Mouse (Mus musculus): ENCODE measurements around the gene Rnf185.

The Rnf185 gene

DNA sequence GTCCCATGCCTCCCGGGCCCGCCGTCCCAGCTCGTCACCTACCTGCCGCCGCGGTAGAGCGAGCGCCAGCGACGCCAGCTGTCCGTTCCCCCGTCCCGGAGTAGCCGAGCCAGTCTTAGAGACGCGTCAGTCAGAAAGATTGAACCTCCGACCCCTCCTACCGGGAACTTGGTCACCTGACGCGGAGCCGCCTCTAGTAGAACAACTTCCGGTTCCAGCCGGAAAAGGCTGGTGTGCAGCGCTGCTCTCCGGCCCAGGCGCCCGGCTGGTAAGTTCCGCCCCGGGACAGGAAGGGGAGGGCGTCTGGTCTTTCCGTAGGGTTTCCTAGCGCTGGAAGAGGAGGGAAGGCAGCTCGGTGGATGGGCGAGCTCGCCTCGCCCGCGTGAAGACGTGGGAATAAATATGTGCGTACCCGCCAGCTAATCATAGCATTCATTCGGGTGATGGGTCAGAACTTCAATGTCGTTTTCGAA is at the start of gene Rnf185:
Gene Rnf185 (minus strand): TSS at position 197 of the 473 bp plus-strand sequence.
- in situ Hi-C loops (cut with MboI, MseI): no loop called here

DNA sequence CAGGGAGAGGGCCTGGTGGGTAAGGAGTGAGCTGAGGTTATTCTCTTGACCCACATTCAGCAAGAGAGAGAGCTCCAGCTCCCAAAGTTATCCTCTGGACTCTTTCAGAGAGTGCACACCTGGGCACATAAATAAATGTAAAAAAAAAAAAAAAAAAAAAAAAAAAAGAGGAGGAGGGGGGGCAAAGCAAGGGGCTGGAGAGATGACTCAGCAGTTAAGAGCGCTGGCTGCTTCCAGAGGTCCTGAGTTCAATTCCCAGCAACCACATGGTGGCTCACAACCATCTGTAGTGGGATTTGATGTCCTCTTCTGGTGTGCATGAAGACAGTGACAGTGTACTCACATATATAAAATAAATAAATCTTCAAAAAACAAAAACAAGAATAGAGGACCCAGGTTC is 45.1 kb upstream of the Rnf185 start:
- in situ Hi-C loops (cut with MboI, MseI): no loop called here

DNA sequence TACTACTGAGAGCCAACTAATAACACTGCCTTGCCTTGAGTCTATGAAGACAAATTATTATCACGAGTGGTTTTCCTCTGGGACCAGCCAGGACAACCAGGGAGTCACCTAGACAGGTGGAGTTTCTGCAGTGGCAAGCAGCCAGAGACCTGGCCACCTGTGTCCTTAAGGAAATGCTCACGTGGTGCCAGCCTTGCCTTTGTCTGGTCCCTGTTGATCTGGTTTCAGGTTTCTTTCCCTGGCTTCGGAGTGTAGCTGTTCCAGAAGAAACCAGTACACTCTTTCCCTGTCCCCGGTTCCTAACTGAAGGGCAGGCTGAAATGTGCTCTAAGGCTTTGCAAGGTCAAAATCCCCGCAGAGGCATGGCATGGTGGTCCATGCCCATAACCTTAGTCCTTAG is 44.6 kb upstream of the Rnf185 start:
- in situ Hi-C loops (cut with MboI, MseI): no loop called here

DNA sequence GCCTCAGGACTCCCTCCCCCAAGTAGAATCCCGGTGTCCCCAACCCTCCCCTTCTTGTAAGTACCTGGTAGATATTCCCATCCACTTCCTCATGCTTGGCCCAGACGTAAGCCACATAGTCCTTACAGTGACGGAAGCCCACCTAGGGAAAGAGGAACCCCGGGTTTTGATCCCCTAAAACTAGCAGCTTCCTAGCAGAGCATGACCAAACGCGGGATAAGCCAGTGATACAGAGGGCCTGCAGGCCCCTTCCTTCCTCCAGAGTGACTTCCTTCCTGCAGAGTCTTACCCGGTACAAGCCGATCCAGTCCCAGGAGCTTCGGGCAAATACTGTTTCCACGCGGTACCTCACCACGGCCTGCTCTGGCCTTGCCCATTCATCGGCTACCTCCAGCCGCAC is 43.3 kb upstream of the Rnf185 start:
- in situ Hi-C loops (cut with MboI, MseI): no loop called here

DNA sequence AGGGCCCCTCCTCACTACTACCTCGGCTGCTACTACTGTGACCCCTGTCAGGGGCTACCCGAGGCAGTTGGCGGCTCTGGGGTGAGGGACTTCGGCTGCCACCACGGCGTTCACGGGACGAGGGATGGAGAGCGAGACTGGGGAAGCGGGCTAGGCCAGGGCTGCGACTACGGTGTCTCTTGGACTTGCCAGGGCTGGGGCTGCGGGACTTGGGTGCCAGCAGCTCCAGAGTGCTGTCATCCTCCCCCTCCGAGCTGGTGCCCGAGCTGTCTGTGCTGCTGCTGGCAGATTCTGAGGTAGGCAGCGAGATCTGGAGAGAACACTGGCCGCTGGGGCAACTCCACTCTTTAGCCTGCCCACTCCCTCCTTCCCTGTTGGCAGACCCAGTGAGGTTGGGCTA is 42.7 kb upstream of the Rnf185 start:
- in situ Hi-C loops (cut with MboI, MseI): no loop called here

DNA sequence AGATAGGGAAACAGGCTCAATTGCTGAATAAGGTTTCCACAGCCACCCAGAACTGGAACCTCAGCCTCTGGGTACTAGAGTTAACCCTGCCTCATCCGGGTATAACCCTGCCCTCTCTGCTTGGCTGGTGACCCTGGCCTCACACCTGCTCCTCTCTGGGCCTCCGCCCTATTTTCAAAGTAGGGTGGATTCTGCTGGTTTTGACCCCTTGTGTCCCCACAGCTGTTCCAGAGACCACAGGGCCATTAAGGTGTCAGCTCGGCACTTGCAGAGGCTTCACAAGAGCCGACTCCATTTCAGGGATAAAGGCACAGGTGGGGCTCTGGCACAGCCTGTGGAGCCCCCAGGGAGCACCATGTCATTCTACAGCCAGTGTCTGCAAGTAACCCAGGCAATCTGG is 40.6 kb upstream of the Rnf185 start:
- in situ Hi-C loops (cut with MboI, MseI): no loop called here

DNA sequence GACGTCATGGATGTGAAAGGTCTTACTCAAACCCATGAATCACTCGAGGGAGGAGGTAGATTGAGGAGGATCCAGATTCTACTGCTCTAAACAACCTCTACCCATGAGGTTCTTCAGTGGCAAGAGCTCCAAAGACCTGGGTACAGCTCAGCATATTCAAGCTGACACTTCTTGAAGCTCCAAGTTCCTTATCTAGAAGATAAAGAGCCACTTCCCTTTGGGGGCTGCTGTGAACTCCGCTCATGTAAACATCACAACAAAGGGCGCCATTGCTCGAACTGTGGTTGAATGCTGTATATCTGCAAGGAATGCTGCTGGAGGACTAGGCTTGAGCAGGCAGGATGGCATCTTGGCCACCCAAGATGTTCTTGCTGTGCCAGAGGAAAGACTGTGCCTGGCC is 36.9 kb upstream of the Rnf185 start:
- in situ Hi-C loops (cut with MboI, MseI): no loop called here

DNA sequence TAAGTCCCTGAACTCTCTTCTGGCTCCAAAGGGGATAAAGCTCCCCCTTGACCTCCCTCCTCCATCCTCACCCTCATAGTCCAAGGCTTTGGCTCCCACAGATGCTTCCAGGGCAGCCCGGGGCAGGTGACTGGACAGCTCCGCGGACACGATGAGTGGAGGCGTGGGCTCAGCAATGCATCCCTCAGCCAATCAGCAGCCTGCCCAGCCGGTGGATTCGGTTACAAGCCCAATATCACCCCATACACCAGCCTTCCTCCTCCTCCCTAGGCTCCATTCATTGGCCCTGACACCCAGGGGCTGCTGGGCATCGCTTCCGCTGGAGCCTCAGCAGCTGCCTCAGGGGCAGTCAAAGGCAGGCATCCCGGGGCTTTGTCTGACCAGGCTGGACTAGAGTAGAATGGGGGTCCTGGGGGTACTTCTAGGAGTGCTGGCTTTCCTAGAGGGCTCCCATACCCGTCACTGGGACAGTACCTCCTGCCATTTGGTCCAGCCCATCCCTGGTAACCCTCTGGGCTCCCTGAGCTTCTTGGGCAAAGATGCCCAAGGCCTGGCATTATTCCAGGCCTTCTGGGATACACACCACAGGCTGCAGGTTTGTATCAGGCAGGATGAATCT is 35.9 kb upstream of the Rnf185 start, which contains the start of gene Pla2g3:
Gene Pla2g3 (plus strand): TSS at position 333 of the 619 bp plus-strand sequence.
- in situ Hi-C loops (cut with MboI, MseI): no loop called here

DNA sequence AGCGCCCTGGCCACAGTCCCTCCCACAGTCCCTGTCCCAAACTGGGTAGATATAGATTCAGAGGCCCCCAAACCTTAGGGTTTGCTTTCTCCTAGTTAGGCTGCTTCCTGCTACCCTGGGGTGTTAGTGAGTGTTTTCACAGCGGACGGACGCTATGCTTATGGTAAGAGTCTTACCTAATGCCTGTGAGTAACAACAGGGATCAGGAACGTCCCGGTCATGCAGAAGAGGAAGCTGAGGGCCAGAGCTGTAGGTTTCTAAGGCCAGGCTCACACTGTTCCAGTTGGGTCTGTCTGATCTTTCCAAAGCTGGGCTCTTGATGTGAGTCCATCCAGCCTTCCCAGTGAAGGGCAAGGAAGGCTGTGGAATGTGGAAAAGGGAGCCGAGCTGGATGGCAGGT is 34.2 kb upstream of the Rnf185 start:
- in situ Hi-C loops (cut with MboI, MseI): no loop called here

DNA sequence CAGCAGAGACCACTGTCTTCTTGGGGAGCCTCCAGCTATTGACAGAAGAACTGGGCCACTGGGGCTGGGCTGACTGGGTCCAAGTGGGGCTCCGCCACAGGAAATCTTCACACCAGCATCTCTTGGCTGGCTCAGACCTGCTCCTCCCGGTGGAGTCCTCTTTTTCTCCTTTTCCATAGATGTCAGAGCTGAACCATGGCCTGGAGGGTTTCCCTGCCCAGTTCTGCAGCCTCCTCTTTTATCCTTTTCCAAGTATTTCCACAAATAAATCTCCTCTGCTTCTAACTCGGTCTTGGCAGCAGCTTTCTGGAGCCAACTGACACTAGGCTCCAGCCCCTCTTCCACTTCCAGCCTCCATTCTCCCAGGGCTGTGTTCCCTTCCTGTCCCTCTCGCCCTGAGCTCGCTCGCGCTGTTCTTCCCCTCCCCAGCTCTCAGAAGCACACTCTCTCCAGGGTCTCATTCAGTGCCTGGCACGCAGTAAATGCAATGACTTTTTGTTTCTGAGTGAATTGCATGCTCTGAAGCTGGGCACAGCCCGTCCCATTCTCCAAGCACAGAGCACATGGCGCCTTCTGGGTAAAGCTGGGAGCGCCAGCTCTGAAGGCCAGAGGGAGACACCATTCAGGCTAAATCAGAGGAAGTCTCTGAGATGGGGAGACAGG is 31.9 kb upstream of the Rnf185 start:
- in situ Hi-C loops (cut with MboI, MseI): no loop called here

DNA sequence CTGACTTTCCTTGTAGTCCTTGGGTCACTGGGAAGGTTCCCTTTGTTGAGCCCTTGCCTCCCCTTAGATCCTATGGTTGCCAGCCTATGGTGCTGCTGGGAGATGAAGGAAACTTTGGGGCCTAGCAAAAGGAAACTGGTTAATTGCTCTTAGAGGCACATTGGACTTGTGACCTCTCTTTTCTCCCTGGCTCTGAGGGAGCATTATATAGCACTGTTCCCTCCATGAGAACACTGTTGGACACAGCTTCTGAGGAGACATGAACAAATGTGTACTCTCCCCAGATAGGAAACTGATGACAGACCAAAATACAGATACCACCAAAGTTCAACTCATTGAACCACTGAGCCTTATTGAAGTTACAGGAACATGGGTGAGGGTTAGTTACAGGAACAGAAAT is 23.3 kb upstream of the Rnf185 start:
- in situ Hi-C loops (cut with MboI, MseI): no loop called here

DNA sequence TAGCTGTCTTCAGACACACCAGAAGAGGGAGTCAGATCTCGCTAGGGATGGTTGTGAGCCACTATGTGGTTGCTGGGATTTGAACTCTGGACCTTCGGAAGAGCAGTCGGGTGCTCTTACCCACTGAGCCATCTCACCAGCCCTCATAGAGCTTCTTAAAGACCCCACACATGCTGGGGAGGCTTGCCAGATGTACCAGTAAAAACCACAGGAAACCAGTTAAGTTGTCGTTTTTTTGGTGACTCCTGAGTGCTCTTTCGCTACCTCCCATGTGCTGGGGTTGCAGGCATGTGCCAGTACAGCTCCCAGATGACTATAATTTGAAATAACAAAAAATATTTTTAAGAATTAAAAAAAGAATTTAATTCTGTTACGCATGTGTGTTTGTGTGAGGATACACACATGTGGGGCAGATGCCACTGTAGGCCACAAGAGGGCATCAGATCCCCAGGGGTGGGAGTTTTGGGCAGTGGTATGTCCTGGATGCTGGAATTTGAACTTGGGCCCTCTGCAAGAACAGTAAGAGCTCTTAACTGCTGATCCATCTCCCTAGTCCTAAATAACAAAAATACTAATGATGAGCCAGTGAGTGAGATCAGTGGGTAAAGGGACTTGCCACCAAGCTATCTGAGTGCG is 22.4 kb upstream of the Rnf185 start:
- in situ Hi-C loops (cut with MboI, MseI): no loop called here

DNA sequence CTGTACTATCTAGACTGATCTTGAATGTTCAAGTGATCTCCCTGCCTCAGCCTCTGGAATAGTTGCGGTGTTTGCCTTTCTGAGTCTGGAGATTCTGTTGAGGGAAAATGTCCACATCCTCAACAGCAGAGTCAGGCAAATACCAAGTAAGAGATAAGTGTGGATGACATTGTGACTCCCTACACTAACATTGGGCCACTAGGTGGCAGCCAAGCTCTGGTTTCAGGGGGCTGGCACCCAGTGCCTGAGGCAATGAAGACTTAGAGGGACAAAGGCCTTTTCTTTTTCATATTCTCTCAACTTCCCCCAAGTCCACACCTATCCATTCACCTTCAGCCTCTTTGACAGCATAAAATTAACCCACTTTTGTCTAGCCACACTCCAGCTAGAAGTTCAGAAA is 20.3 kb upstream of the Rnf185 start:
- in situ Hi-C loops (cut with MboI, MseI): no loop called here

DNA sequence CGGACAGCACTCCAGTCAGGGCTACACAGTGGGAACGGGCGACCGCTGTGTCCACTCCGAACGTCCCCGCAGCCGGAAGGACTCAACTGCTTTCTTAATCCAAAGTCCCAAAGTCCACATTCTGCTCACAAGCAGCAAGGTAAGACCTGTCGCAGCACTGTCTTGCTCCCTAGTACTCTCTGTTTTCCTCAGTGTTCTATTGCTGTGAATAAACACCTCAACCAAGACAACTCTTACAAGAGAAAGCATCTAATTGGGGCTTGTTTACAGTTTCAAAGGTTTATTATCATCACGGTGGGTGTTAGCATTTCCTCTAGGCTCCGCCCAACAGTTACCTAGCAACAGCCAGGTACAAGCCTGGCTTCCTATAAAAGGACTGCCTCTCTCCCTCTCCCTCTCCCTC is 19.3 kb upstream of the Rnf185 start:
- in situ Hi-C loops (cut with MboI, MseI): no loop called here

DNA sequence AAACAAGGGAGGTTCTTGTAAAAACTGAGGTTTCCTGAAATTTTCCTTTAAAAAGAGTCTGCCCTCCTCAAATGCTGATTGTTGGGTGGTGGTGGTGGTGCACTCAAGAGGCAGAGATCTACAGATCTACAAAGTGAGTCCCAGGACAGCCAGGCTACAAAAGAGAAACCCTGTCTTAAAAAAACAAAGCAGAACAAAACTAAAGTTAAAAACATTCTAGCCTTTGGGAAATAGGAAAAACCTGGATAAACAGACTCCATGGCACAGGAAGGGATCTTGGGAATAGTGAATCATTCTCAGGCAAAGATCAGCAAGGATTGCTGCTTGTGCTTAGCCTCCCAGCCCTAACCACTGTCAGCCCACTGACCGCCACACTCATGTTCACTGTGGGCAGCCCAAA is 10.7 kb upstream of the Rnf185 start:
- in situ Hi-C loops (cut with MboI, MseI): loop anchor here (10.0 kb wide), 1 partner anchor 52 kb away; the partner anchor contains the start of gene Selenom

DNA sequence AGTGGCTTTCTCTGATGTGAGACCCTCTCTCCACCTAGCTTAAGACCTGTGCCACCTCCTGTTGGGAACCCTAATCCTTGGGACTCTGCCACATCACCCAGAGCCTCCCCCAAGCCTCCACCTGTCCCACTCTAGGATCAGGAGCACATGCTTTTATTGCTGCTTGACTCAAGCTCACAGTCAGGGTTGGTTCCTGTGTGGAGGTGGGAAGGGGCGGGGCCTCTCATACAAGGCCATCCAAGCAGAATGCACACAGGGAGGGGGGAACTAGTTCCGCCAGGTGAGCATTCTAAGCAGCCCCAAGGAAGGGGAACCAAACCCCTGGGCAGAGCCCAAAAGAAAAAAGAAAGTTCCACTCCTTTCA is 6.9 kb upstream of the Rnf185 start:
- in situ Hi-C loops (cut with MboI, MseI): no loop called here

DNA sequence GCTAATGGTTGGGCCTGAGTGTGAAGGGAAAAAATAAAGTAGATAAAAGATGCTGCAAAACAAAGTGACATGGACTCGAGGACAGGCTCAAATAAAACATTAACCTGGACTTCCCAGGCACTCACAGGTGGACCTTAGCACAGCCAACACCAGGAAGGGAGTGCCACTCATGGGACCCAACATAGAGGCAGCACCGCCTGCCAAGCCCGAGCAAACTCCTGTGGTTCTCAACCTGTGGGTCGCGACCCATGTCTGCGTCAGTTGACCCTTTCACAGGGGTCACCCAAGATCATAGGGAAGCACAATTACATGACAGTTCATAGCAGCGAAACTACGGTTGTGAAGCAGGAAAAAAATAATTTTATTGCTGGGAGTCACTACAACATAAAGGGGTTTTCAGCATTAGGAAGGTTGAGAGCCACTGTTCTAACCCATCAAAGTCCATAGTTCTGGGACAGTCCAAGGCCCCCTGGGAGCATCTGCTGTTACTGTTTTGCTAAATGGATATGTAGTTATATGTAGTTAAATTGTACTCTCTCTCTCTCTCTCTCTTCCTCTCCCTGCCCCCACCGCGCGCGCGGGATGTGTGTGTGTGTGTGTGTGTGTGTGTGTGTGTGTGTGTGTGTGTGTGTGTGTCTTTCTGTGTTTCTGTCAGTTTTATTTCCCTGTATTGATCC is 6.4 kb upstream of the Rnf185 start:
- in situ Hi-C loops (cut with MboI, MseI): no loop called here

DNA sequence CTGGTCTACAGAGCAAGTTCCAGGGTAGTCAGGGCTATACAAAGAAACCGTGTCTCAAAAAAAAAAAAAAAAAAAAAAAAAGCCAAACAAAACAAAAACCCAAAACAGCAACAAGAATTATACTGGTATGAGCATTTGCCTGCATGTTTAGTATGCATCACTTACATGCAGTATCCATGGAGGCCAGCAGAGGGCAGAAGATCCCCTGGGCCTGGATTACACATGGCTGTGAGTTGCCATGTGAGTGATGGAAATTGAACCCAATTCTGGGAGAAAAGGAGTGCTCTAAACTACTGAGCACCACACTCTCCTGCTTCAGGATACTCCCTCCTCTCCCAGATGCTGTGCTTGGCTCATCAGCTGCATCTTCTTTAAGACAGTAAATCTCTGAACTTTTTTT is 4.2 kb upstream of the Rnf185 start:
- in situ Hi-C loops (cut with MboI, MseI): no loop called here

DNA sequence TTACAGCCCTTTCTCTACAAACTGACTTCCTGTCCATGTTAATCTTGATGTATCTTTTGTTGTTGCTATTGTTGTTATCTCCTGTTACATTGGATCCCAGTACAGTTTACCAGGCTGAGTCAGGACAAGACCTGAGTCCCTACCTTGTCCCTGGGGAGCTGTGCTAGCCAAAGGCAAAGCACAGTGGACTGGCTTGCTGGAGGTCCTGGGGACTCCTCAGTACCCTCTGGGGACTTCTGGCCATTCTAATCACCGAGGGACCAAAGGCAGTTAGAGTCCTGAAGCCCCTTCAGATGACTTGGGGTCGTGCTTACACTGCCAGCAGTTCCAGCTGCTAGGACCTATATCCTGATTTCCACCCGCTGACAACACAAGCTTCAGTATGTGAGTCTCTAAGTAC is 2.3 kb upstream of the Rnf185 start:
- in situ Hi-C loops (cut with MboI, MseI): no loop called here

DNA sequence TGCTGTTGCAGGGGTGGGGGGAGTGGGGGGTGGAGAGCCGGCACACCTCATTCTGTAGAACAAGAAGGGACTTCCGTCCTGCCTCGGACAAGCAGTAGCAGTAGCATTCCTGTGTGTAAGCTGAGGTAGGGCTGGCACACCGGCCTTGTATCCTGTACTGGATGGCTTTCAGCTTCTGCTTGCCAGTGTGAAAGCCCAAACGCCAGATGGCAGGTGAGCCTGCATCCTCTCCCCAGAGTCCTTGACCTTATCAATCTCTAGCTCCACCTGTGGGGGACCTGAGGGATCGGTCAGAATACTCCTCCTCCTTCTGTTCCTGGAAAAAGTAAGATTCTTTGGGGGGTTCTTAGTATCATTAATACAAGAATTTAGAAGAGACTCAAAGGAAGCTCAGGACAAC is 1.3 kb upstream of the Rnf185 start:
- in situ Hi-C loops (cut with MboI, MseI): no loop called here

DNA sequence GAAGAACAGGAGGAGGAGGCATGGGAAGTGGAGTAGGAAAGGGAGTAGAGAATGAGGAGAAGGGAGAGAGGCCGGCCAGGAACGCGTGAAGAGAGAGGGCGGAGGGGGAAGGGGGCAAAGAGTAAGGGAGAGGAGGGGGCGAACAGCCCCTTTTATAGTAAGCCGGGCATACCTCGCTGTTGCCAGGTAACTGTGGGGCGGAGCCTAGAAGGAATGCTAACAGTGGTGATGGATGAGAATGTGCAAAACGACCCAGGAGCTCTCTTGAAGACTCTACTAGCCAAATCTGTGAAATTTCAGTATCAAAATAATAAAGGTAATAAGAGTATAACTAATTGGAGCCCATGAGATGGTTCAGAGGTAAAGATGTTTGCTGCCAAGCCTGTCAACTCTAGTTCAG is 606 bp upstream of the Rnf185 start:
- in situ Hi-C loops (cut with MboI, MseI): no loop called here

DNA sequence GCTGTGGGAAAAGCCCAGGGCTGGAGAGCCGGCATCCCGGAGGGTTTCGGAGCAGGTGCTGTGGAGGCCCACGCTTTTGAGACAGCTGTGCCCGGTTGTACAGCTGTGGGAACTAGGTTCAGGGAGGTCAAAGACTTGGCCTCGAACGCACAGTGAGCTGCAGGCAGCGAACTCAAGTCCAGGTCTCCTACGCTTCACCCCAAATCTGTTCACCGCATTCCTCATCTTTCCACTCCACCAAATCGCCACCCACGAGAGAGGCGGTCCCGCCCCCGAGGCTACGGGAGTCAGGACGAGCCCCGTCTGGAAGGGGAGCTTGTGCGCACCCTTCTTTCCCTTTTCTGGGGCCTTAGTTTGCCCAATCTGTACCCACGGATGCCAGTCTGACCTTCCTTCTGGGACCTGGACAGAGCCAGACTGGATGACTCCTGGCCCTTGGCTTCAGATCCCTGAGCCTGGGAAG is 431 bp downstream of the Rnf185 start:
- in situ Hi-C loops (cut with MboI, MseI): no loop called here

Measured in T-helper 1 cell (primary cell).